Mouse (Mus musculus) thymus, postnatal 4 days (tissue): ENCODE measurements at regions not wholly inside any gene's neighbourhood (a gene's known extent, or its start where the extent isn't known, plus 50 kb on each side); places are given as distances from the start of the nearest gene placed in this dataset.
"Not testable (repeated sequence)": the region's sequence is repeated elsewhere in the genome, so short reads cannot be mapped to it uniquely, and the experiment has no call there.

Experiments
- DNase-seq: peaks from one replicate; pipeline ENCODE4 v3.0.0; 2021

DNA sequence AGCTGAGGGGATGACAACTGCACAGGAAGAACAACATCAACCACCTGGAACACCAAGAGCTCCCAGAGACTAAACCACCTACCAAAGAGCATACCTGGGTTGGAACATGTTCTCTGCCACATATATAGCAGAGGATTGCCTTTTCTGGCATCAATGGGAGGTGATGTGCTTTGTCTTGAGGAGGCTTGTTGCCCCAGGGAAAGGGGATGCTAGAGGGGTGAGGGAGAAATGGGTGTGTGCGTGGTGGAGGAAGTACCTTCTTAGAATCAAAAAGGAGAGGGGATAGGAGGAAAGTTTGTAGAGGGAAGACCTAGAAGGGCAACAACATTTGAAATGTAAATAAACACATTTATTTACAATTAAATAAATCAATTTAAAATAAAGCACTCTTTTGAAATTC, 358.5 kb upstream of the Pfkp start:
- no peak for DNase-seq

DNA sequence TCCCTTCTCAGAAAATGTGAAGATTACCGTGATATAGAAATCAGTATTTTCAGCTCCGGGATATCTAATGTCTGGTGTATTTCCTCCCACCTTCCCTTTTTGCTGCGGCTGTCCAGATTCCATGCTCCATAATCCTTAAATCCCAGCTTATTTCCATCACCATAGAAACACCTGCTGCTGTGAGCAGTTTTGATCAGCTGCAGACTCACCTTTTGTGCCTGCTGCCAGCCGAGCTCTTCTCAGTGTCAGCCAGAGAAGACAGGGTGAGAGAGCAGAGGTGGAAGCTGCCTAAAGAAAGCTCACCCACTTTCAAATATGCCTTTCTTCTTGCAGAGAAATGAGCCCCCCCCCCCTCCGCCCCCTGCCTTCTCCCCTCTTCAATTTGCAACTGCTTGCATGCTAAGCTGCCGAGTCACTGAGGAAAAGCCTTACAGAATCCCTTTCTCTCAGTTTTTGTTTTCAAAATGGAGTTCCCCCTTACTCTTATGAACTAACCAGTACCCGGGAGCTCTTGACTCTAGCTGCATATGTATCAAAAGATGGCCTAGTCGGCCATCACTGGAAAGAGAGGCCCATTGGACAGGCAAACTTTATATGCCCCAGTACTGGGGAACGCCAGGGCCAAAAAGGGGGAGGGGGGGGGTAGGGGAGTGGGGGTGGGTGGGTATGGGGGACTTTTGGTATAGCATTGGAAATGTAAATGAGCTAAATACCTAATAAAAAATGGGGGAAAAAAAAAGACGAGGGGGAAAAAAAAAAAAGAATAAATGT, 350.1 kb upstream of the Pfkp start:
- DNase-seq = not testable (repeated sequence)

DNA sequence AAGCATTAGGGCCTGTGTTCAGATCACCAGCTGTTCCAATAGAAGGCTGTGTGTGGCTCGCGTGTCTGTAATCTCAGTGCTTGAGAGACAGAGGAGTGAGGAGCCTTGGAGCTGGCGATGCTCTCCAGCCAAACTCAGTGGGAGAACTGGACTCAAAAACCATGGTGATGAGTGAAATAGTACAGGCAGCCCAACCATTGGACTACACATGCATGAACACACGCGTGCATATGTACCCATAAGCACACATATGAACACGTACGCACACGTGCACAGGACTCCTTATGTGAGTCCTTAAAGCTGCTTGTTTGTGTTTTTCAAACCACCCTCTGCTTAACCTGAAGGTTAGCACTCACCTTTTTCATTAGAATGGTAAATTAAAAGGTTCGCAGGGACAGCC, 349.5 kb upstream of the Pfkp start:
- DNase-seq = no peak

DNA sequence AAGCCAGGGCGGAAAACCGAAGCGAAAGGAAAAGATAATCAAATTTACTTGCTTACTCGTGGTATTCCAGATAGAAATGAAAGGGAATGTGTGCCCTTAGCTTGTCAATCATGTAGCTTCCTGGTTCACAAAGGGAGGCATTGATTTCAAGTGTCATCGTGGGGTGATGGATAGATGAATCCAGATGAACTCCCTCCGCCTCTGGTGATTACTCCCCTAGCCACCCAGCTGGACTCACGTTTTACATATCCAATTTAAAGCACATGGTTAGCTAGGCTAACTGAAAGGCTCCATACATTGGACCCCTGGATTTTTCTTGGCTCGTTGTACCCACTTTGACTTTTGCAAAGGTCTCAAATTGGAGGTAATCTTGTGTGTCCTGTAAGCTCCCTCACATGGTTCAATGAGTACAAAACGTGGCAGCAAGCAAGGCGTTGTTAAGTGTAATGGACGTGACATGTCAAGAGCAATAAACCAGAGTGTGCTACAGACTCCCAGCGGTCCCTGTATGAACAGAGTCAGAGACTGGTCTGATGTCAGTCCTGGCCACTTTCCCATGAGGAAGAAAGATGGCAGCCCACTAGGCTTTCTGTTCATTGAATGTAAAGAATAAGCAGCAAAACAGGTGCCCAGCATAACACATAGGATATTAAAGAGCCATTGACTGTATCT, 343.9 kb upstream of the Pfkp start:
- DNase-seq = no peak

GRCm38 (mm10) chr13:6991714-6992113, 343.1 kb upstream of the Pfkp start:
- no peak for DNase-seq

- no peak for DNase-seq
Measured at GRCm38 (mm10) chr13:6985012-6985996, 336.7 kb upstream of the Pfkp start.

- no peak for DNase-seq
Measured at GRCm38 (mm10) chr13:6955713-6956112, 307.1 kb upstream of the Pfkp start.

GRCm38 (mm10) chr13:6924136-6924535, 275.6 kb upstream of the Pfkp start:
- DNase-seq = no peak

DNA sequence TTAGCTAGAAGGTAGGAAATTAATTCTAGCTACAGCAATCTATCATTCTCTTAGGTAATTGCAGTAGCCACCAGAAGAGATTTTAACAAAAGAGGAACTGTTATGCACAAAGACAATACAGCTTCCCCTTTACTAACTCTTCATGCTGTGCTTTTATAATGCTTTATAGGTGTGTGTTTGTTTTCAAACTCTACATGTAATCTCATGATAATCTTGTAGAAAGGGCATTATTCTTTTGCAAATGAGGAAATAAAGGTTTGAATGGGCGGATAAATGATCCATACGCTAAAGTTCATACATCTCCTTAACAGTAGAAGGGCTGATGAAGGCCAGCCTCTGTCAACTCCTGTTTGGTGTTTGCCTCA, 273.8 kb upstream of the Pfkp start:
- no peak for DNase-seq

GRCm38 (mm10) chr13:6921691-6922356, 273.2 kb upstream of the Pfkp start:
- DNase-seq = no peak

- no peak for DNase-seq
Measured at GRCm38 (mm10) chr13:6906000-6906399, 257.4 kb upstream of the Pfkp start.

DNA sequence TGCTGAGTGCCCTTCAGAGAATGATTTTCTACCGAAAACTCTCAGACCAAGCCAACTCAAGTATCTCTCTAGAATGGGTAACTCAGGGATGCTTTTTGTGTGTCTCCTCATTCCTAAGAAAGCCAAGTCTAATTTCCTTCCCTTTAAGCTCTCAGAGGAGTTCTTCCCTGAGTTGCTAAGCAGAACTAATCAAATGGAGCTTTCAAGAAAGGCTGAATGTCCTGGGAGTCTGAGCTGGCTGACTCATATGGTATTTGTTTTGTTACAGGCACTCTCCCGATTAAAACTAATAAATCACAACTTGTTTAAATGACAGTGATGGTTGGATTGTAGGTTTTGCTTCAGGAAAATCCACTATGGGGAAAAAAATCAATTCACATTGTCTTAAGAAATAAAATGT, 253.1 kb upstream of the Pfkp start:
- DNase-seq = no peak

- DNase-seq = no peak
Measured at GRCm38 (mm10) chr13:6897666-6898065, 249.1 kb upstream of the Pfkp start.

- DNase-seq = no peak
Measured at GRCm38 (mm10) chr13:6891458-6892076, 243.0 kb upstream of the Pfkp start.

GRCm38 (mm10) chr13:6889446-6889845, 240.9 kb upstream of the Pfkp start:
- DNase-seq = not testable (repeated sequence)

DNA sequence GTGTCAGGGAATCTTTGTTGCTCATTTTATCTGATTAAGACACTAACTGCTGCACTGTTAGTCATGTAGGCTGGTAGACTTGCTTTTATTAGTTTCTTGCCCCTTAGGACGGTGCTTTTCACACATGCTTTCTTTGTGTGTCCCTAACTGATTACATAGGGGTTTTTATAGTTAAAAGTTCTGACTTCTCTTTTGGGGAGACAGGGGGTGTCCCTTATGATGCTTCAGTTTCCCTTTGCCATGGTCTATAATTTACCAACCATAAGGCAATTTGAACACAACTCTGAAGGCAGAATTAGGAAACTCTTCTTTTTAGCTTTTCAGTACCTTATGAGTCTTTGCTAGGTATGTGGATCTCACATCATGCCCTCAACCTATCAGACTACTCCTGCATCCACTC, 239.8 kb upstream of the Pfkp start:
- no peak for DNase-seq

- DNase-seq = no peak
Measured at GRCm38 (mm10) chr13:6877018-6877901, 228.7 kb upstream of the Pfkp start.

GRCm38 (mm10) chr13:6862186-6862585, 213.6 kb upstream of the Pfkp start:
- no peak for DNase-seq

GRCm38 (mm10) chr13:6859551-6859950, 211.0 kb upstream of the Pfkp start:
- DNase-seq = no peak

GRCm38 (mm10) chr13:6855199-6856148, 206.9 kb upstream of the Pfkp start:
- no peak for DNase-seq
